Comparison of ENCODE assay signal across 17 mouse cellular contexts in genomic region chr9:28198106-28198694, GRCm38 (mm10).
DNase-seq lines count a peak whose midpoint lies in the region; ATAC-seq and TF ChIP-seq lines count a peak whose summit lies in the region.
"Had no signal": no experiment of that assay in that cellular context is flagged by ENCODE, and none has a peak within 500 bp of the region (broad histone marks: within the 10 kb centered on the region; RNA-seq: fewer than 3 reads in every experiment).

No protein-coding gene starts in this region.

- ATAC-seq in midbrain, embryonic 15.5 days (replicated peaks) = no peak
- peak; percentile 90 for ATAC-seq in stomach, embryonic 14.5 days (ENCODE audit: insufficient number of reproducible peaks, insufficient read depth, low FRiP score, low read depth)
- peak; percentile 35; the same call in 1 of the 2 replicates for ATAC-seq in stomach, postnatal 0 days (ENCODE audit: low FRiP score, low TSS enrichment)

- DNase-seq in midbrain, embryonic 10.5 days (ENCODE audit: low spot score) = no peak
- DNase-seq in brain, embryonic 14.5 days (ENCODE audit: low read depth) = peak; percentile 33
- DNase-seq in stomach, postnatal 0 days (ENCODE audit: low spot score) = peak; percentile 40
- DNase-seq in gastrocnemius, postnatal 36 days = no peak
- DNase-seq in cerebellum, adult 8-10 months = no peak
- DNase-seq: B cell, adult 2 months had no signal

- 0 out of 2 replicates have a peak overlapping the region, but pooled peaks have one; percentile 23 for H3K27ac ChIP-seq in midbrain, embryonic 10.5 days (replicated peaks)
- no peak overlapping the region for H3K27ac ChIP-seq in midbrain, embryonic 15.5 days
- no peak overlapping the region for H3K27ac ChIP-seq in stomach, embryonic 14.5 days (ENCODE audit: low read length)
- H3K27ac ChIP-seq in stomach, postnatal 0 days (replicated peaks) = no peak overlapping the region
- H3K27ac ChIP-seq: forebrain, embryonic 10.5 days; forebrain, embryonic 13.5 days; heart, adult 2 months; heart, embryonic 10.5 days; heart, embryonic 13.5 days; hindbrain, embryonic 12.5 days; hindbrain, embryonic 15.5 days had no signal

- H3K36me3 ChIP-seq in midbrain, embryonic 10.5 days = no peaks in the 10 kb centered on the region
- H3K36me3 ChIP-seq in midbrain, embryonic 15.5 days (replicated peaks) = no peaks in the 10 kb centered on the region
- H3K36me3 ChIP-seq in stomach, embryonic 14.5 days (ENCODE audit: control insufficient read depth, insufficient read depth, low read length) = no peaks in the 10 kb centered on the region
- no peaks in the 10 kb centered on the region for H3K36me3 ChIP-seq in stomach, postnatal 0 days (ENCODE audit: control insufficient read depth, insufficient read depth, low read length)
- H3K36me3 ChIP-seq: forebrain, embryonic 10.5 days; G1E; heart, embryonic 10.5 days; heart, embryonic 13.5 days; hindbrain, embryonic 12.5 days; hindbrain, embryonic 15.5 days had no signal

- WGBS in midbrain, embryonic 10.5 days = 81% methylated on average over 5 of the region's 5 CpGs
- WGBS in midbrain, embryonic 15.5 days = 52% methylated on average over 5 of the region's 5 CpGs
- 68% methylated on average over 5 of the region's 5 CpGs for WGBS in stomach, embryonic 14.5 days
- 67% methylated on average over 5 of the region's 5 CpGs for WGBS in stomach, postnatal 0 days

- TF ChIP-seq POLR2A in brain, embryonic 14.5 days (IDR thresholded peaks at IDR 0.05; ENCODE audit: borderline replicate concordance, extremely low read depth, insufficient read depth, insufficient read length, poor library complexity, severe bottlenecking) = no peak

- no peak overlapping the region for H3K9ac ChIP-seq in midbrain, embryonic 15.5 days
- no peak overlapping the region for H3K9ac ChIP-seq in stomach, embryonic 14.5 days (replicated peaks; ENCODE audit: low read depth, low read length)
- H3K9ac ChIP-seq in stomach, postnatal 0 days (ENCODE audit: low read length) = no peak overlapping the region
- H3K9ac ChIP-seq: forebrain, embryonic 13.5 days; heart, embryonic 13.5 days; hindbrain, embryonic 12.5 days; hindbrain, embryonic 15.5 days had no signal

- no peaks in the 10 kb centered on the region for H3K27me3 ChIP-seq in midbrain, embryonic 10.5 days (ENCODE audit: low read depth, poor library complexity, severe bottlenecking)
- no peaks in the 10 kb centered on the region for H3K27me3 ChIP-seq in midbrain, embryonic 15.5 days (replicated peaks)
- no peaks in the 10 kb centered on the region for H3K27me3 ChIP-seq in stomach, embryonic 14.5 days (ENCODE audit: control insufficient read depth, insufficient read depth, low read length)
- H3K27me3 ChIP-seq in stomach, postnatal 0 days (ENCODE audit: control insufficient read depth, insufficient read depth, low read length) = no peaks in the 10 kb centered on the region
- H3K27me3 ChIP-seq: CH12.LX; forebrain, embryonic 13.5 days; hindbrain, embryonic 12.5 days; hindbrain, embryonic 15.5 days had no signal

- no peaks in the 10 kb centered on the region for H3K4me1 ChIP-seq in midbrain, embryonic 10.5 days
- no peaks in the 10 kb centered on the region for H3K4me1 ChIP-seq in midbrain, embryonic 15.5 days
- H3K4me1 ChIP-seq in stomach, embryonic 14.5 days (ENCODE audit: control insufficient read depth, insufficient read depth, low read length) = no peaks in the 10 kb centered on the region
- no peaks in the 10 kb centered on the region for H3K4me1 ChIP-seq in stomach, postnatal 0 days (replicated peaks; ENCODE audit: control insufficient read depth, insufficient read depth)
- H3K4me1 ChIP-seq: heart, embryonic 10.5 days; heart, embryonic 13.5 days; hindbrain, embryonic 12.5 days had no signal

- no peak overlapping the region for H3K4me2 ChIP-seq in midbrain, embryonic 15.5 days
- no peak overlapping the region for H3K4me2 ChIP-seq in stomach, embryonic 14.5 days (replicated peaks; ENCODE audit: low read depth, low read length)
- H3K4me2 ChIP-seq in stomach, postnatal 0 days (replicated peaks; ENCODE audit: low read depth) = no peak overlapping the region
- H3K4me2 ChIP-seq: forebrain, embryonic 13.5 days; heart, embryonic 13.5 days; hindbrain, embryonic 12.5 days; hindbrain, embryonic 15.5 days had no signal

- no peaks in the 10 kb centered on the region for H3K9me3 ChIP-seq in midbrain, embryonic 10.5 days (replicated peaks)
- no peaks in the 10 kb centered on the region for H3K9me3 ChIP-seq in midbrain, embryonic 15.5 days
- H3K9me3 ChIP-seq in stomach, embryonic 14.5 days (ENCODE audit: control insufficient read depth, low read depth, low read length) = no peaks in the 10 kb centered on the region
- H3K9me3 ChIP-seq in stomach, postnatal 0 days (ENCODE audit: control insufficient read depth, low read length) = no peaks in the 10 kb centered on the region
- H3K9me3 ChIP-seq: forebrain, embryonic 10.5 days; forebrain, embryonic 13.5 days; G1E; heart, embryonic 10.5 days; heart, embryonic 13.5 days; hindbrain, embryonic 12.5 days; hindbrain, embryonic 15.5 days had no signal

- no peak for TF ChIP-seq CTCF in brain, embryonic 14.5 days (IDR thresholded peaks at IDR 0.05; ENCODE audit: borderline replicate concordance, extremely low read depth, insufficient read depth, insufficient read length)
- no peak for TF ChIP-seq CTCF in stomach, postnatal 0 days (IDR thresholded peaks at IDR 0.05; ENCODE audit: low read depth)

- intact Hi-C loops in gastrocnemius, postnatal 36 days (cut with DNase I) = no loop called here

- H3K4me3 ChIP-seq in midbrain, embryonic 10.5 days = no peak overlapping the region
- H3K4me3 ChIP-seq in midbrain, embryonic 15.5 days = no peak overlapping the region
- H3K4me3 ChIP-seq in stomach, embryonic 14.5 days (ENCODE audit: low read depth, low read length) = no peak overlapping the region
- H3K4me3 ChIP-seq in stomach, postnatal 0 days (ENCODE audit: low read depth, low read length) = no peak overlapping the region
- H3K4me3 ChIP-seq: forebrain, embryonic 10.5 days; forebrain, embryonic 13.5 days; heart, adult 2 months; heart, embryonic 10.5 days; heart, embryonic 13.5 days; hindbrain, embryonic 12.5 days; hindbrain, embryonic 15.5 days had no signal

- no peak for TF ChIP-seq EP300 in stomach, postnatal 0 days (optimal IDR thresholded peaks at IDR 0.05)

Comparison
In these comparisons a context has a peak if more than half of its experiments do, and no peak if none do; other contexts are left out.
1. DNase-seq: peak in brain, embryonic 14.5 days (single experiment) and stomach, postnatal 0 days (single experiment); none in midbrain, embryonic 10.5 days (single experiment), gastrocnemius, postnatal 36 days (0 of 2) and cerebellum, adult 8-10 months (single experiment).